27 mouse cellular contexts compared by ENCODE assay signal in genomic region chr12:14286676-14287075, GRCm38 (mm10).
DNase-seq lines count a peak whose midpoint lies in the region; ATAC-seq and TF ChIP-seq lines count a peak whose summit lies in the region.
"Had no signal": no experiment of that assay in that cellular context is flagged by ENCODE, and none has a peak within 500 bp of the region (broad histone marks: within the 10 kb centered on the region; RNA-seq: fewer than 3 reads in every experiment).

No protein-coding gene starts in this region.

- no peaks in the 10 kb centered on the region for H3K4me1 ChIP-seq in kidney, embryonic 15.5 days
- H3K4me1 ChIP-seq in stomach, embryonic 14.5 days (ENCODE audit: control insufficient read depth, insufficient read depth, low read length) = no peaks in the 10 kb centered on the region; the same call in 1 of the 2 replicates
- H3K4me1 ChIP-seq: embryonic facial prominence, embryonic 12.5 days; limb, embryonic 10.5 days; limb, embryonic 15.5 days; liver, embryonic 13.5 days had no signal

- no peaks in the 10 kb centered on the region for H3K9me3 ChIP-seq in kidney, embryonic 15.5 days (replicated peaks)
- no peaks in the 10 kb centered on the region for H3K9me3 ChIP-seq in stomach, embryonic 14.5 days (ENCODE audit: control insufficient read depth, low read depth, low read length)
- H3K9me3 ChIP-seq: embryonic facial prominence, embryonic 12.5 days; forebrain, embryonic 12.5 days; hindbrain, embryonic 10.5 days; hindbrain, embryonic 15.5 days; limb, embryonic 10.5 days; limb, embryonic 15.5 days; liver, embryonic 13.5 days; midbrain, embryonic 10.5 days; midbrain, embryonic 15.5 days; neural tube, embryonic 15.5 days had no signal

- ATAC-seq in kidney, embryonic 15.5 days (replicated peaks; ENCODE audit: low FRiP score) = no peak
- ATAC-seq in stomach, embryonic 14.5 days (ENCODE audit: insufficient number of reproducible peaks, insufficient read depth, low FRiP score, low read depth) = 0 out of 2 replicates have a peak, but pooled peaks have one; percentile 48
- ATAC-seq: activated CD4-positive, CD25-positive, alpha-beta regulatory T cell, adult 4 months; forebrain, postnatal 0 days; inflammation-experienced regulatory T-cells, adult 6 months; midbrain, embryonic 15.5 days had no signal

- no peaks in the 10 kb centered on the region for H3K27me3 ChIP-seq in kidney, embryonic 15.5 days
- no peaks in the 10 kb centered on the region for H3K27me3 ChIP-seq in stomach, embryonic 14.5 days (ENCODE audit: control insufficient read depth, insufficient read depth, low read length)
- H3K27me3 ChIP-seq: embryonic facial prominence, embryonic 12.5 days; hindbrain, embryonic 15.5 days; limb, embryonic 15.5 days; liver, embryonic 13.5 days; midbrain, embryonic 15.5 days; neural tube, embryonic 15.5 days had no signal

- no peaks in the 10 kb centered on the region for H3K36me3 ChIP-seq in kidney, embryonic 15.5 days
- H3K36me3 ChIP-seq in stomach, embryonic 14.5 days (ENCODE audit: control insufficient read depth, insufficient read depth, low read length) = no peaks in the 10 kb centered on the region
- H3K36me3 ChIP-seq: embryonic facial prominence, embryonic 12.5 days; forebrain, embryonic 12.5 days; hindbrain, embryonic 10.5 days; hindbrain, embryonic 15.5 days; limb, embryonic 10.5 days; limb, embryonic 15.5 days; liver, embryonic 13.5 days; midbrain, embryonic 10.5 days; midbrain, embryonic 15.5 days; neural tube, embryonic 15.5 days had no signal

- DNase-seq in kidney, adult 18-20 months = no peak
- peak; percentile 8 for DNase-seq in urinary bladder, postnatal 14 days (ENCODE audit: low spot score)
- DNase-seq in urinary bladder, postnatal 36 days (ENCODE audit: low spot score in 2 of 2) = no peak
- no peak for DNase-seq in cerebellum, adult 11-12 months
- DNase-seq in gastrocnemius, adult 2 months = no peak
- DNase-seq: adrenal gland, adult 2 months; B cell, adult 2 months; cerebellum, adult 9-10 months; forebrain, postnatal 0 days; gastrocnemius, postnatal 10 days; heart, postnatal 14 days; layer of hippocampus, postnatal 36 days; liver, embryonic 13.5 days; spleen, adult 18-20 months had no signal

- 80% methylated on average over 1 of the region's 1 CpGs for WGBS in kidney, embryonic 15.5 days
- WGBS in stomach, embryonic 14.5 days = 80% methylated on average over 1 of the region's 1 CpGs

- intact Hi-C loops in gastrocnemius, adult 2 months (cut with DNase I) = no loop called here

- no peak overlapping the region for H3K4me3 ChIP-seq in kidney, embryonic 15.5 days (replicated peaks)
- no peak overlapping the region for H3K4me3 ChIP-seq in stomach, embryonic 14.5 days (ENCODE audit: low read depth, low read length)
- no peak overlapping the region for H3K4me3 ChIP-seq in gastrocnemius, adult 2 months
- H3K4me3 ChIP-seq: embryonic facial prominence, embryonic 12.5 days; forebrain, embryonic 12.5 days; hindbrain, embryonic 10.5 days; hindbrain, embryonic 15.5 days; limb, embryonic 10.5 days; limb, embryonic 15.5 days; liver, embryonic 13.5 days; midbrain, embryonic 10.5 days; midbrain, embryonic 15.5 days; neural tube, embryonic 15.5 days had no signal

- H3K27ac ChIP-seq in kidney, embryonic 15.5 days = peak overlapping the region; percentile 54; the same call in 1 of the 2 replicates
- no peak overlapping the region; the same call in 1 of the 2 replicates for H3K27ac ChIP-seq in stomach, embryonic 14.5 days (ENCODE audit: low read length)
- no peak overlapping the region for H3K27ac ChIP-seq in gastrocnemius, adult 2 months
- H3K27ac ChIP-seq: embryonic facial prominence, embryonic 12.5 days; forebrain, embryonic 12.5 days; hindbrain, embryonic 10.5 days; hindbrain, embryonic 15.5 days; limb, embryonic 10.5 days; limb, embryonic 15.5 days; liver, embryonic 13.5 days; midbrain, embryonic 10.5 days; midbrain, embryonic 15.5 days; neural tube, embryonic 15.5 days had no signal

- no peak overlapping the region for H3K4me2 ChIP-seq in kidney, embryonic 15.5 days
- no peak overlapping the region for H3K4me2 ChIP-seq in stomach, embryonic 14.5 days (replicated peaks; ENCODE audit: low read depth, low read length)
- H3K4me2 ChIP-seq: embryonic facial prominence, embryonic 12.5 days; forebrain, embryonic 12.5 days; hindbrain, embryonic 15.5 days; limb, embryonic 15.5 days; liver, embryonic 13.5 days; midbrain, embryonic 15.5 days; neural tube, embryonic 15.5 days had no signal

- TF ChIP-seq CTCF in gastrocnemius, adult 2 months (IDR thresholded peaks at IDR 0.05) = no peak

- H3K9ac ChIP-seq in kidney, embryonic 15.5 days = no peak overlapping the region
- H3K9ac ChIP-seq in stomach, embryonic 14.5 days (replicated peaks; ENCODE audit: low read depth, low read length) = no peak overlapping the region
- H3K9ac ChIP-seq: embryonic facial prominence, embryonic 12.5 days; forebrain, embryonic 12.5 days; forebrain, postnatal 0 days; hindbrain, embryonic 15.5 days; limb, embryonic 15.5 days; liver, embryonic 13.5 days; midbrain, embryonic 15.5 days; neural tube, embryonic 15.5 days had no signal
